Mouse (Mus musculus) inflammation-experienced regulatory T-cells (primary cell): Measurements from ENCODE around the gene Swt1. TPM values are rescaled to one million over a fixed set of nuclear protein-coding genes. Genes with fewer than 3 reads are reported as not detected.

ENCODE experiments used
- polyA plus RNA-seq, 2 experiments: library from polyadenylated mRNA; unstranded; fragments of 100-300 nt; shearing (Covaris generic); gene quantifications; one replicate each; pipeline ENCODE4 v1.2.1; 2017

The Swt1 gene
- polyA plus RNA-seq: 10 to 100 TPM; 34.3 to 38.6 TPM

DNA sequence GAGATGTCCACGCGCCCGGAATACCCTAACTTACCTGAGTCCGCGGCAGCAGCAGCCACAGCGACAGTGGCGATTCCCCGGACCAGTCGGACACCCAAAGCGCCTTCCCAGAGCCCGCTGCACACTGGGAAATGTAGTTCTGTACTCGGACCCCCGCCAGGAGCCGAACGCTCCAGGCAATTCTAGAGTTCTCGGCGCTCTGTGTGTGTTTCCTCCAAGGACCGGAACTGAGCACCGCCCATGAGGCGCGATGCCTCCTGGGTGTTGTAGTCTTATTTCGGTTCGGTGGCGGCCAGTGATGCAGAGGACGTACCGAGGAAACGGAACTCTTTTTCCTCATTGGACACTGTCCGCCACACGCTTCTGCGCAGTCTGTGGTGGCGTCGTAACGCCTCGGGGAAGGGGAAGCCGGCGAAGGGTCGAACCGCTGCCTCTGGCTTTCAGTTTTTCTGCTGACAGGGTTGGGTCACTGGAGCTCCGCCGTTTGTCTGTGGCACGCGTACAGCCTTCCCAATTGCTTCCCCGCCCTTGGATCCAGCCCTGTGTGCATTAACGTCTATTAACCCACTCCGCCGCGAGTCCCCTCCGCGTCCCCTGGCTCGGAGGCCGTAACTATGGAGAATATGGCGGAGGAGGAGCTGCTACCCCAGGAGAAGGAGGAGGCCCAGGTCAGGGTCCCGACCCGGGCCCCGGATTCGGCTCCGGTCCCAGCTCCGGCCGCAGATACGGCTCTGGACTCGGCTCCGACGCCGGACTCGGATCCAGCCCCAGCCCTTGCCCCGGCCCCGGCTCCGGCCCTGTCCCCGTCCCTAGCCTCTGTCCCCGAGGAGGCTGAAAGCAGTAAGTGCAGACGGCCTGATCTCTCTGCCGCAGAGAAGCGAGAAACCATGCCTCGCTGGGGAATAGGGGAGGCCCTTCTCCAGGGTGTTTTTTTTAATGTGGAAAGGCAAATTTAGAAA, at the start of gene Swt1, which contains the start of gene Trmt1l:
Gene Swt1 (minus strand): TSS at position 193 of the 959 bp plus-strand sequence.
Gene Trmt1l (plus strand): TSS at position 280 of the 959 bp plus-strand sequence.

DNA sequence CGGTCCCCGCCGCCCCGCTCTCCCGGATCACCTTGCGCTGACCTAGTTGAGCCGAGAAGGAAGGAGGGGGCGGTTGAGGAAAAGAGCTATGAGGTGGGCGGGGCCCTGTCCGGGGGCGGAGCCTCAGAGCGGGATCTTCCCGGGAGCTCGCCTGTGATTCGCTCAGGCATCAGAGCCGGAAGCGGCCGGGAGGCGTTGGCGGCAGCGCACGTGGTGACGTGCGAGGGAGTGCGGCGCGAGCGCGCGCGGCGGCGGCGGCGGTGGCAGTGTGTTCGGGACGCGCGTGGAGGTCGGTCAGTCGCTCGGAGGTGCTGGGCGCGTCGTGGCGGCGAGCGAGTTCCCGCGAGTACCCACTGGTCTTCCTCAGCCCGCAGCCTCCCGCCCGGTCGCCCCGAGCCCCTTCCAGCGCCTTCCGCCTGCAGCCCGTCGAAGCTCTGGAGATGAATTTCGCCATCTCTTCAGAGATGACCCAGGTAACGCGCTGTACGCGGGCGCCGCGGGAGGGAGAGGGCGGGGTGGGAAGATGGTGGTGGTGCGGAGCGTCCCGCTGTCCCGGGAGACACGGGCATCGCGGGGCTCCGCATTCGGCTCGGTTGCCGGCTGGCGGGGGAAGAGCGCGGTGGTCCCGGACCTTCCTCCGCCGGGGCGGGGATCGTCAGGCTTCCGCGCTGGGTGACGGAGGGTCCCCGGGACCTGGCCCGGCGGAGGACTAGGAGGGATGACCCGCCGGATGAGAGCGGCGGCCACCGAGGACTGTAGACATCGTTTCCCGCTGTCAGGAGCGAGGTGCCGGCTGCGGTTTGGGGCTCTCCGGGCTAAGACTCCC, 83.8 kb downstream of the Swt1 start, which contains the start of gene Ivns1abp:
Gene Ivns1abp (plus strand): TSS at position 195 of the 826 bp plus-strand sequence.

Other genes with a start within 250 kb of the Swt1 start
- gene Gm47985, start 245.9 kb downstream of the Swt1 start, polyA plus RNA-seq: under 1 TPM in 1 of 2 experiments, not detected in 1; 0.11 TPM
- not detected for gene Gm8947, start 236.1 kb downstream of the Swt1 start, polyA plus RNA-seq
- gene Gm47995, start 230.0 kb downstream of the Swt1 start, polyA plus RNA-seq: not detected
- under 1 TPM in 1 of 2 experiments, not detected in 1; 0.30 TPM for gene 3110040M04Rik, start 224.3 kb downstream of the Swt1 start, polyA plus RNA-seq
- gene Gm47996, start 218.3 kb downstream of the Swt1 start, polyA plus RNA-seq: not detected
- gene Ivns1abp, start 84.0 kb downstream of the Swt1 start, polyA plus RNA-seq: 100 to 1,000 TPM; 185 to 246 TPM
- 10 to 100 TPM; 86.3 to 87.2 TPM for gene Trmt1l, start 87 bp upstream of the Swt1 start, polyA plus RNA-seq
- gene Rnf2, start 72.5 kb upstream of the Swt1 start, polyA plus RNA-seq: 10 to 100 TPM; 77.9 to 79.5 TPM
- gene Fam129a, start 142.7 kb upstream of the Swt1 start, polyA plus RNA-seq: 10 to 100 TPM; 16.4 to 64.7 TPM